Mouse (Mus musculus) telencephalon, adult 2 months (tissue): ENCODE results near the gene Aqp1.

ENCODE experiments used
- DNase-seq: peaks from one replicate; pipeline ENCODE4 v3.0.0-alpha.2; 2011; ENCODE audit warnings: low read depth, low spot score

Aqp1 gene

DNA sequence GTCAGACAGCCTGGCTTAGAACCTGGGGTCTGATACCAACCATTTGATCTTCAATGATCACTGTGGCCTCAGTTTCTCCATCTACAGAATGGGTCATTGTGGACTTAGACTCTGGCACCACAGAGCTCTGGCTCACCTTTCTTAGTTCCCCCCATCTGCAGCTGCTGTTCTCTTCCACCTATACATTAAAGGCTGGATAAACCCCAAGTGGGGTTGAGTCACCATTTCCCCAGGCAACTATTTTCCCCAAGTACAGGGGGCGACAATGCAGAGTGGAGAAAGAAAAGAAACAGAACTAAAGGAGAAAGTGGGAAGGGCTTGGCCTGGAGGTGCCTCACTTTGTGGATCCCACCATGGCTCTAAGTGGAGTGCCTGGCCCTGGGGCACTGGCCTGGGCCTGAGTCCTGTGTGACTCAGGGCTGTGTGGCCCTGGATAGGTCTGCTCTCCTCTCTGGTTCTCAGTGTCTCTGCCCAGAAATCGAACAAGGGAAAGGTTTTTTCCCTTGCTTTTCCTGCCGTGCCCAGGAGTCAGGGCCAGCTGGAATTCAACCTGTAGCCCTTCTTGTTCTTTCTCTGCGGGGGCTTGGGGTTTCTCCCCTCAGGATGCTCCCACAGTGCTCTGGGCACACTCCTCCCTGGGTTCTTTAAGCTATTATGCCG is 20.9 kb downstream of the Aqp1 start:
- no peak for DNase-seq

DNA sequence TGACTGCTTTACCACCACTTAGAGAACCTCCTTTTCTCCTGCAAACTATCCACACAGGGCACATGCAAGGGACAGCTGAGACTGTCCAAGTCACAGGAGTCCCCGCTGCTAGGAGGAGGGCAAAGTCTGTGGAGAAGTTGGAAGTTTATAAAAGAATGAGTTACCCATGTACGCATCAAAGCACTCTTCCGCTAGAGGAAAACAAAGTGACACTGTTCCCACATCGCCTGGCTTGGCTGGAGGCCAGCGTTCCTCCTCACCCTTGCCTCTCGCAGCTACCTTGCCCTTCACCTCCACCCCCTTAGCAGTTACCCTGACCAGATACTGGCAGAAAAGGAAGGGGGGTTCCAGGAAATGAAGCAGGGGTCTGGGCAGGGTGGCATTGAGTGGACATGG is 21.4 kb downstream of the Aqp1 start:
- DNase-seq: no peak

DNA sequence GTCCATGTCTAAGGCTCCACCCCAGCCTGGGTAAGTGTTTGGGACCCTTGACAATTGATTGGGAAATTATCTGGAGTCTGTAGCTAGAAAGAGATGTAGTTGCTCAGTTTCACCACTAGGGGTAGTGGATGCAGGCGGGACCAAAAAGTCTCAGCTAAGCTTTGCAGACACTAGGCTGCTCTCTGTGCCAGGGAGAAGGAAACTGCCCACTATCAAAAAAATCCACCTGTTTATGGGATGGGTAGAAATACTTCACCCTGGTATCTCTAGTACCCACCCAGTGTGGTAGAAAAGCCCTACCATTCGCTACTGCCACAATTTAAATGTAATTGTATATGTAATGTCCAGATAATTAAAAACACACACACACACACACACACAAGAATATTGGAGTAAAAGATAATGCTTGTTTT is 22.5 kb downstream of the Aqp1 start:
- DNase-seq: peak; percentile 2

DNA sequence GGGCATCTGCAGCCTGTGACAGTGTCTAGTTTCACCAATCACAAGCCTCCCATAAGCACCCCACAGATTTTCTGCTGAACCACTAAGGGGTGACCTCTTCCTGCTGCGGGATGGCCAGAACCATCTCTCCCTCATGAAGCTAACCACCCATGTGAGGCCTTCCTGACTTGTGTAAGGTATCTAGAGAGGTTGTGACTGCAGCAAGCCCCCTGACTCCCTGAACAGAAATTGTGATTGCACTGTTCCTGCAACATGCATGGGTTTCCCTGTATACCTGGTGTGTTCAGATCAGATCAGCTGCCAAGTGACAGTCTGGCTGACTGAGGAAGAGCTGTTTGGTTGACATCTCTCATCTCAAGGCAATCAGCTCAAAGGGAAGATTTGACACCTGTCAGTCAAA is 26.4 kb downstream of the Aqp1 start:
- no peak for DNase-seq

DNA sequence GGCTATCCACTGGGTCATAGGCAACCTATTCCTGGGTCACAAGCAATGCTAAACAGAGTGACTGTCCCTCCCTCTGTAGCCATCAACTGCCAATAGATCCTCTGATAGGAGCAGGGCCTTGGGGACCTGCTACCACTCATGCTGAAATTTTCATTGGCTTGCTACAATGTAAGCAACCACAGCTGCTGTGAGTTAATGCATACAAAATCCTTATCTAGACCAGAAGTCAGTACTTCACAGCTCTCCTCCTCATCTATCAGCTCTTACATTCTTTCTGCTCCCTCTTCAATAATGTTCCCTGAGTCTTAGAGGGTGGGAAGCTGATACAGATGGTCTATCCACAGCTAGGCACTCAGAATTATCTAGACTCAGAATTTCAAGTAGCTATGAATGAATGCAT is 30.9 kb downstream of the Aqp1 start:
- no peak for DNase-seq

DNA sequence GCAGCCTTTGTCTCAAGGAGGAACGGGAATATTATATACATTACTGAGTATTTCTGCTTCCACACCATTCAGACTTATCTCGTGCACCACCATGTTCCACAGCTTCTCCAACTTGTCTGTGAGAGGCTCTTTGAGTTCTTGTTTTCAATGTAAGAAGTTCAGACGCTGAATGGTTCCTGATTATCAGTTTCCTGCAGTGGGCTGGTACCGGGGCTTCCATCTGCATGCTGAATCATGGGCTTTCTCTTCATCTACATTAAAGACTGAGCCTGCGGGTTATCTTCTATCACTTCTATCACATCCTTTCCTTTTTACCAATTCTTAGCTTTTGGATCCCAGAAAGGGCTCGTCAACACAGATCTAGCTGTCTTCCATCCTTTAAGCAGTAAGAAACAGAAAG is 34.6 kb downstream of the Aqp1 start:
- no peak for DNase-seq

DNA sequence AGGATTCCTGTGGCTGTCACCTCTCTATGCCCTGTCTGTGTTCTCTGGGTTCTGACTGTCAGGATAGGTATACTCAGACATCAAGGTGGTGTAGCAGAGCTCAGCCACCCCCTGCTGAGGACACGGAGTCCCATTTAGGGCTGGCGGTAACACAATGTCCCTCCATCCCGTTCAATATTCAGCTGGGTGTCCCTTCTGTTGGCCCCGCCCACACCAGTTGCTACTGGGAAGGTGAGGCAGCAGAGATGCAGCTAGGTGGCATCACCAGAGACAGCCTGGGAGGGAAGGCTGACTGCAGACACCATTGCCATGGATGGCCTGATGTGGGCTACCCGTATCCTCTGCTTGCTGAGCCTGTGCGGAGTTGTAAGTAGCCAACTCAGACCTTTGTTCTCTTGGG is 39.8 kb downstream of the Aqp1 start, which contains the start of gene Ghrhr:
Ghrhr (plus strand) TSS at position 220 of the 400 bp plus-strand sequence.
- no peak for DNase-seq

DNA sequence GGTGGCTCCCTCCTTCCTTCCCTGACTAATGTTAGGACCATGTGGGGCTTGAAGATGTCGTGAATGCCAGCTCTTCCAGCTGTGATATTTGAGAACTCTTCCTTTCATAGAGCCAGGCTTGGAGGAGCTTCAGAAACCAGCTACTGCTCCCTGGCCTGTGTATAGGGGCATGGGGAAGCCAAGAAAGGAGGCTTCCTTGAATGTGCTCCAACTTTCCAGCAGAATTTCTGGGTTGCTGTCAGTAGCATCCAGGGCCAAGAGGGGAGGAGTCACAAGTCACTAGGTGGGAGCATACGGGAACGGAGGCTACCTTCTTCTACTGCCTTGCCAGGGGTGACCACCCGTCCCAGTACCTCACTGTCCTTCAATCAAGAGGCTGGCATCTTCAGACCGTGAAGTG is 40.3 kb downstream of the Aqp1 start:
- no peak for DNase-seq

DNA sequence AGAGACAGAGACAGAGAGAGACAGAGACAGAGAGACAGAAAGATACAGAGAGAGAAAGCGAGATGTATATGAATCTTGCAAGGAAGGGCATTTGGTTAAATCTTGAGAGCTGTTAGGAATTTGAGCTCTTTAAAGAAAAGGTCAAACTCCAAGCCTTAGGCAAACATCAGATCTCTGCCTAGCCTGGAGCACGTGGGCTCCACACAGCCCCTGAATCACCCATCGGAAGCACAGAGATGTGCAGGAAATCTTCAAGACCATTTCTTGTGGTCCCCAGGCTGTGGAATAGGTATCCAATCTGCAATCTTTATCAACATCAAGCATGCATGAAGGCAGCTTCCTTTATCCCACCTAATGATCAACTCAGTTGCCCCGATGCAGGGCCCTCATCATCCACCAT is 41.2 kb downstream of the Aqp1 start:
- DNase-seq: no peak

DNA sequence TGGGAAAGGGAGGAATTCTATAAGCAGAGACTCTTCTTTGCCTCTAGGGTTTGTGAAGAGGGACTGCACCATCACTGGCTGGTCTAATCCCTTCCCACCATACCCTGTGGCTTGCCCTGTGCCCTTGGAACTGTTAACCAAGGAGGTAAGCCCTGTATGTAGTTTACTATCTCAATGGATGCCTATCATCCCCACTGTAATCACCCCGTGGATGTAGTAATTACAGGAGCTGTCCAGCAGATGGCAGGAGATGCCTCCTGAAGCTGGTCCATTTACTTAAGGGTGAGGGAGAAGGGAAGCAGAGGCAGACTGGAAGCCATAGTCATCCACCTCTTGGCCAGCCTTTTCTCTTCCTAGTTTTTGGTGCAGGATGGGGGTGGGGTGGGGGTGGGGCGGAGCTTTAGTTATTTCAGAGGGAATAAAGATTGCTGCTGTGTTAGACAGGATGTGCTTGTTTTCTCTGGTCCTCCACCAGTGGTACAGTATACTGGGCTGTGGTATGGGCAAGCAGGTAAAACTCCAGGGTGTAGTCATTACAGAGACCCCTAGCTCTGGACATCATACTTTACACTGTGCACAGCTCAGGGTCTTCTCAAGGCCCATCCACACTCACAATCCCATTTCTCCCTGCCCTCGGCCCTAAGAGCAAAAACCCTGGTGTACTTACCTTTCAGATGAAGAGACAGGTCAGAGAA is 43.6 kb downstream of the Aqp1 start:
- no peak for DNase-seq

DNA sequence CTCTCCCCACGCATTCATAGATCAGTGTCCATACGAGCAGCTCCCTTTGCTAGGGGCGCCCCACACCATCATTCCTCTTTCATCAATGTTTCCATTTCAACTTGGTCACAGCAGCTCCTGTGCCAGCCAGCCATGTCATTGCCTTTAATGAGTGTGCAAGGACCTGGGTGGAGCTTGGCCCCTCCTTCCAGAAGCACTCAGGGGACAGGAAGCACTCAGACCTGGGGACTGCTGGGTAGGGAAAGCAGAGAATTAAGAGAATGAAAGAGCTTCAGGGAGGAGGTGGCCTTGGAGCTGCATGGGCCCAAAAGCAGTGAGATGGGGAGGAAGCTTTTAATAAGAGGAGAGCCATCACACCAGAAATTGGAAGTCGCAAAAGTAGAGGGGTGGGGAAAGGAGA is 45.7 kb downstream of the Aqp1 start:
- no peak for DNase-seq

DNA sequence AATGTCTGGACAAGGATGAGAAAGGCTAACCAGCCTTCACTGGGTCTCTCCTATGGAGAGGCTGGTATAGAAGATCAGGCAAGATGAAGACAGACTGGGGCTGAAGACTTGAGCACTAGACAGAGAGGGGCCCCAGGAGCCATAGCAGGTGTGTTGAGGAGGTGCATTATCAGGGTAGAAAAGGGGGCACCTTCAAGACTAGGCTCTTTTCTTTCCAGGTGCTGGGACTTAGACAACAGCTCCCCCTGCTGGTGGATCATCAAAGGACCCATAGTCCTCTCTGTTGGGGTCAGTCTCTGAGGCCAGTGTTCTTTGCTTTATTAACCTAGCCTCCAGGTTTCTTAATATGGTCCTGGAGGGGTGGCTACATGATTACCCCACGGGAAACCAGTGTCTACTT is 47.7 kb downstream of the Aqp1 start:
- no peak for DNase-seq

DNA sequence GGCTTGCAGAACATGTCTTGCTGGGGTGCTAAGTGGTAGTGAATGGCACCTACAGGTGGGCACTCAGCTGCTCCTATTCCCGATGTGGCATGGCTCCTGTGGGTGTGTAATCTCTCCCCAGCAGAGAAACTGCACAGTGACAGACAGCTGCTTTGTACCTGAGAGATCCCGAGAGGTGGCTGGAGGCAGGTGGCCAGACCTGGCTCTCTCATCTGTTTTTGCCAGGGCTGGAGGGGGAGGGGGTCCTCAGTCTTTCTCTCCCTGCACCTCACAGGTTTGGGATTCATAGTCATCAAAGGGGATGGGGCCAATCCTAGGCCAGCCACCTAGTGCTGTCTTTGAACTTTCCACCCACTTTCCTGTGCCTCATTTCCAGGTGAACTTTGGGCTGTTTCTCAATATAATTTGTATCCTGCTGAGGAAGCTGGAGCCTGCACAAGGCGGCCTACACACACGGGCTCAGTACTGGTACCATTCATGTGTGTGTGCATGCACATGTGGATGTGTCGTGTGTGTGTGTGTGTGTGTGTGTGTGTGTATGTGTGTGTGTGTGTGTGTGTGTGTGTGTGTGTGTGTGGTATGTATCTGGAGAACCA is 48.2 kb downstream of the Aqp1 start:
- DNase-seq: no peak

DNA sequence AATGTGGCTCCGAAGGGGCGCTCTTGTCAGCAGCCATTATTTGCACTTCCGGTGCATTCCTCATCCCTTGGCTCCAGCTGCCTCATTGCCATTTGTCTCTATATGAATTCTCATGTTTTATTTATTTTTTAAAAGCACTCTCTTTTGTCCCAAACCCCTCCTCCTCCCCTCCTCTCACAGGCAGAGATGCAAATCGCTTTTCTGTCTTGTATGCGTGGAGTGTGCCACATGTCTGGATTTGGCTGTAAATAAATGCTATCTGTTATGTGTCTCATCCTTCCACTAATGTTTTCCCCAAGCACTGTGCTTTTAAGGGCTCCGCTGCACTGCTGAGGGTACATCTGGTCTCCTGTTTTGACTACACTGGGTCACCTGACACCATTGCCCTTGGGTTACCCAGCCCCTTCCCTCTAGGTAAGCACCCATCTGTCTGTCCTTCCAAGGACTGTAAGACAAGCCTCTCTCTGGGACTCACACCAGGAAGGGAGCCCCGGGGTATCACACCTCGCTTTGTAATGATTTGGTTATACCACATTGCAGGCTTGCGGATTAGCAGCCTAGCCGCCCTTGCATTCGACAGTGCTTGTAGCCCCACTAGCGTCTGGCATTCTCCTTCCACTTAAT is 52.4 kb downstream of the Aqp1 start:
- no peak for DNase-seq

DNA sequence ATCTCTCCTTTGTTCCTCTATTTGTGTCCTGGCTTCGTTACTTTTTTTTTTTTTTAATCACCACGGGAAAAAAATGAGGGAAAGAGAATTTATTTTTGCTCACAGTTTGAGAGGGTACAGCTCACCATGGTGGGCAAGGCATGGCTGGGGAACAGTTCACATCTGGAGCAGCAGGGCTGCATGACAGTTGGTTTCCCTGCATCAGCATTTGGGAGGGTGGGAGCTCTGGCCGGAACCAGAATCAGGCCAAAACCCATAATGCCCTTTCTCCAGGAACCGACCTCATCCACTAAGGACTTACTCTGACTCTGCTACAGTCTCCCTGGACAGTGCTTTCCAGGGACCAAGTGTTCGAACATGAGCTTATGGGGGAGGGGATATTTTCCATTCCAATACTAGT is 53.1 kb downstream of the Aqp1 start:
- DNase-seq: no peak

DNA sequence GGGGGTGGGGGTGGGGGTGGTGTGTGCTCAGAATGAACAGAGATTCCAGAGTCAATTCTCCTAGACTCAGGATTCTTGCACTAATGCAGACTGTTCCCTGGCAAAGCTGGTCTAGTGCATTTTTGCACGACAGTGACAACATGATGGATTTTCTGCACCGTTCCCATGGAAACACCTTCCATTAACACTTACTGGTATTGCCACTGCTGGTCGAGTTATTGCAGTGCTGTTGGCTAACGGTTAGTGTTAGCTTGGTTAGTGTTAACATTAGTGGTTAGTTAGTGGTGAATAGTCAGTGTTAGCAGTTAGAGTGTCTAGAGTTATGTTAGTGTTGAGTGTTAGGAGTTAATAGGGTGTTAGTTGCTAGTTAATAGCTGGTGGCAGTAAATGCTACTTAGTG is 55.6 kb downstream of the Aqp1 start:
- DNase-seq: no peak

DNA sequence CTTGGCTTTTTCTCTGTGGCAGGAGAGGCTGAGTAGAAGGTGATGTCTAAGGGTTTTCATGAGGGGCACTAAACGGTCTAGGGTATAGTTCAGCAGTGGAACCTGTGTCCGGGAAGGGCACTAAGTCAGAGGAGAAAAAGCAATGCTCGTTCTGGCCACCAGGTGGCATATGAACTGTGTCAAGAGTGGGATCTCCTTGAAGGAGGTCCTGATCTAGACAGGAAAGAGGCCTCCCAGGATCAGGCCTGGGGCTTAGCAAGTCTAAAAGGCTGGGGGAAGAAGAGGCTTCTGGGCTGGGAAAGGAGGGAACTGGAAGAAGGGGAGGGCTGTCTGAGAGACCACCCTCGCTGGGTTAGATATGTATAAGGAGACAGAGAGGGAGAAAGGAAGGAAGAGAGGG is 56.2 kb downstream of the Aqp1 start:
- no peak for DNase-seq

DNA sequence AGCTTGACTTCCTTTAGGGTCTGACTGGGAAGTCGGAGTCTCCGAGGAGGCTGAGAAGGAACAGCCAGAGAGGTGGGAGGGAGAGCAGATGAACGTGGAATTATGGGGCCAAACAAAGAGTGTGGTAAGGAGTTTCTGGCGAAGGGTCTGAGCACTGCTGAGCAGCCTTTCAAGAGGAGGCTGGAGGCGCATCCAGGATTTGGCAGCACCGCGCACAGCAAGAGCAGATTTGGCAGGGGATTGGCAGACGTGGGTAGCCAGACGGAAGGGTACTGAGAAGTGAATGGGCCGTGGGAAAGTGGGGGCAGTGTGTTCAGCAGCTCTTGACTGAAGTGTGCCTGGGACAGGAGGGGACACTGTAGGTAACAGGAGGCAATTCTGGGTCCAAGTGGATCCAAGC is 58.6 kb downstream of the Aqp1 start:
- peak; percentile 83 for DNase-seq

DNA sequence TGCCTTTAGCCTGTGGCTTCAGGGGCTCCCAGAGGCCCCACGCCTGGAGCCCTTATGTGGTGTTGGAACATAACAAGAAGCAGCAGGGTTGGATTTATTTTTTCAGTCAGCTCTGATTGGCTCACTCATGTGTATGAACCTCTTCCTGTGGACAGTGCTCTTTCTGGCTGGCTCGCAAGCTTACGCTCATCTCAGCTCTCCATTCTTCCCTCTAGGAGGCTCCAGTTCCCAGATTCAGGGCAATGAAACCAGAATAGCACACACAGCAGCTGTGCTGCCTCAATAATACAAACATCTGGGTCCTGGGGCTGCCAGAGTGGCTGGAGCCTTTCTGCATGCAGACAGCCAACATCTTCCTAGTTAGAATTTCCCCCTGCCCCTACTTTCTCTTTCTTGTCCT is 59.9 kb downstream of the Aqp1 start:
- peak; percentile 79 for DNase-seq

DNA sequence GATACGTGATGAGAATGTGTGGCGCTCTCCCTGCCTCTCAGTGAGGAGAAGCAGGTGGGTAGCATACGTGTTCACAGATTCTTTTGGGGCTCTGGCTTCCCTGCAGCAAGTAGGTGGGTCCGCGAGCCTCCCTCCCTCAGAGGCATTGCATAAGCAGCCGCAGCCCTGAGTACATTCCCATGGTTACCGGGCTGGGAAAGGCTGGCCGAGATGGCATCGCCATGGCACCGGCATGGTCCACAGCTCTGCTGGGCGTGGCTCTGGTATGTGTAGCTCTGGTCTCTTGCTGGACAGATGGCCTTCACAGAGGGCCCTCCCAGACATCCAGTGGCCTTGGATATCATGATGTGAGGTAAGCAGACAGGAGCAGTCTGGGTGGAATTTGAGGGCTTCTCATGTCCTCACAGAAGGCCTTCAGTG is 60.4 kb downstream of the Aqp1 start:
- peak; percentile 83 for DNase-seq
